Mouse (Mus musculus) bone marrow, adult 2 months (tissue): ENCODE measurements around the gene Hebp1. TPM values are rescaled to one million over a fixed set of nuclear protein-coding genes. Genes with fewer than 3 reads are reported as not detected.

Experiments used
- H3K27ac ChIP-seq: fragments of 200-500 bp; 2 replicates; pipeline ENCODE4 v1.5.1; 2012; ENCODE audit warnings: low read depth, mild to moderate bottlenecking, control low read depth, inconsistent platforms, low read length; ENCODE audit not compliant: control insufficient read depth, poor library complexity, insufficient read depth
- H3K4me1 ChIP-seq: fragments of 200-500 bp; 2 replicates; pipeline ENCODE4 v1.6.1; 2011; ENCODE audit warnings: low read length; ENCODE audit not compliant: control insufficient read depth, insufficient read depth
- H3K4me3 ChIP-seq: fragments of 200-500 bp; replicated peaks from 2 replicates; pipeline ENCODE3; 2011; ENCODE audit warnings: mild to moderate bottlenecking, low read depth, low read length, control low read depth; ENCODE audit not compliant: control insufficient read depth
- CTCF ChIP-seq: fragments of 200-500 bp; IDR thresholded peaks from 2 replicates; pipeline ENCODE4 v1.5.1; 2011; ENCODE audit warnings: low read length, control low read depth; ENCODE audit not compliant: control insufficient read depth, insufficient read depth
- POLR2A ChIP-seq: fragments of 200-500 bp; IDR thresholded peaks from 2 replicates; pipeline ENCODE4 v1.6.1; 2011; ENCODE audit warnings: low read depth, mild to moderate bottlenecking, control low read depth, low read length, borderline replicate concordance; ENCODE audit not compliant: control insufficient read depth
- WGBS: fragments of 180-500 bp; shearing (Covaris S2); methylation state at CpG from one replicate; pipeline ENCODE4 v1.1.7; 2018; 5-methylcytosine and 5-hydroxymethylcytosine counted together
- polyA plus RNA-seq: library from polyadenylated mRNA; stranded (reverse); fragments of >200 nt; gene quantifications from 2 replicates; pipeline ENCODE4 v1.2.4, GENCODE M21; 2011; ENCODE audit warnings: low replicate concordance; ENCODE audit not compliant: missing spikeins, insufficient read depth, insufficient read length

Hebp1 gene
- polyA plus RNA-seq, 1 experiment: 103 TPM

- no peak for TF ChIP-seq CTCF
- no peak for TF ChIP-seq POLR2A
- WGBS: 57% methylated on average over 4 of the region's 4 CpGs
- H3K4me1 ChIP-seq: no peaks in the 10 kb centered on the region; the same call in 1 of the 2 replicates
- peak overlapping the region; percentile 30; the same call in 1 of the 2 replicates for H3K27ac ChIP-seq
- H3K4me3 ChIP-seq: no peak overlapping the region
Measured at GRCm38 (mm10) chr6:135205802-135206201, 8.0 kb upstream of the Hebp1 start.

GRCm38 (mm10) chr6:135204869-135205268, 7.0 kb upstream of the Hebp1 start:
- Histone ChIP-seq H3K27ac (no peak overlapping the region; the same call in 1 of the 2 replicates), H3K4me3 (no peak overlapping the region), H3K4me1 (no peaks in the 10 kb centered on the region; the same call in 1 of the 2 replicates)
- TF ChIP-seq CTCF (no peak), POLR2A (no peak)
- 68% methylated on average over 4 of the region's 4 CpGs for whole genome bisulfite sequencing

GRCm38 (mm10) chr6:135203737-135204136, 5.9 kb upstream of the Hebp1 start:
- no peak overlapping the region for H3K4me3 ChIP-seq
- TF ChIP-seq CTCF (no peak), POLR2A (no peak)
- H3K27ac ChIP-seq: no peak overlapping the region
- H3K4me1 ChIP-seq: no peaks in the 10 kb centered on the region; the same call in 1 of the 2 replicates
- WGBS: 85% methylated on average over 6 of the region's 6 CpGs

GRCm38 (mm10) chr6:135202668-135203067, 4.8 kb upstream of the Hebp1 start:
- WGBS: 87% methylated on average over 6 of the region's 6 CpGs
- Histone ChIP-seq H3K27ac (no peak overlapping the region), H3K4me3 (no peak overlapping the region), H3K4me1 (no peaks in the 10 kb centered on the region; the same call in 1 of the 2 replicates)
- TF ChIP-seq POLR2A (no peak), CTCF (peak; percentile 21; the same call in 1 of the 2 replicates)

- no peaks in the 10 kb centered on the region for H3K4me1 ChIP-seq
- H3K27ac ChIP-seq: no peak overlapping the region
- no peak for TF ChIP-seq CTCF
- no peak for TF ChIP-seq POLR2A
- WGBS: 81% methylated on average over 16 of the region's 16 CpGs
- peak overlapping the region; percentile 24 for H3K4me3 ChIP-seq
Measured at GRCm38 (mm10) chr6:135200122-135200957, 2.5 kb upstream of the Hebp1 start.

GRCm38 (mm10) chr6:135198726-135199125, 904 bp upstream of the Hebp1 start:
- TF ChIP-seq CTCF: no peak
- TF ChIP-seq POLR2A: no peak
- Histone ChIP-seq H3K4me1 (no peaks in the 10 kb centered on the region), H3K4me3 (peak overlapping the region; percentile 76), H3K27ac (no peak overlapping the region)
- 28% methylated on average over 6 of the region's 6 CpGs for WGBS

GRCm38 (mm10) chr6:135197446-135197845, 376 bp downstream of the Hebp1 start:
- Histone ChIP-seq H3K27ac (peak overlapping the region; percentile 86), H3K4me3 (peak overlapping the region; percentile 76), H3K4me1 (no peaks in the 10 kb centered on the region)
- 15% methylated on average over 7 of the region's 7 CpGs for WGBS
- TF ChIP-seq CTCF: no peak
- no peak for TF ChIP-seq POLR2A

GRCm38 (mm10) chr6:135196707-135197106, 1.1 kb downstream of the Hebp1 start:
- no peaks in the 10 kb centered on the region for H3K4me1 ChIP-seq
- TF ChIP-seq CTCF: no peak
- 0 out of 2 replicates have a peak, but pooled peaks have one; percentile 31 for TF ChIP-seq POLR2A
- peak overlapping the region; percentile 86 for H3K27ac ChIP-seq
- peak overlapping the region; percentile 56 for H3K4me3 ChIP-seq
- WGBS: 66% methylated on average over 8 of the region's 8 CpGs
